Comparison of ENCODE assay signal across 8 mouse cellular contexts in genomic region chr13:93499973-93500633, GRCm38 (mm10). TPM values are rescaled to one million over a fixed set of nuclear protein-coding genes. Genes with fewer than 3 reads are reported as not detected.
A peak's percentile ranks its signal among the peaks of the same experiment; 100 is the strongest.
DNase-seq lines count a peak whose midpoint lies in the region; ATAC-seq and TF ChIP-seq lines count a peak whose summit lies in the region.

No protein-coding gene starts in this region.

- peaks cover 5% of the 10 kb centered on the region; the same call in 1 of the 2 replicates for H3K4me1 ChIP-seq in forebrain, embryonic 11.5 days (replicated peaks; ENCODE audit: control insufficient read depth, insufficient read depth, low read length)
- H3K4me1 ChIP-seq in liver, embryonic 14.5 days (replicated peaks; ENCODE audit: control insufficient read depth in 2 of 2, insufficient read depth in 2 of 2, low read length in 1 of 2), result peaks cover 9 to 12% of the 10 kb centered on the region in 2 experiments

- peak overlapping the region; percentile 72 for H3K4me2 ChIP-seq in forebrain, embryonic 11.5 days (ENCODE audit: low read depth, low read length, severe bottlenecking)
- H3K4me2 ChIP-seq in liver, embryonic 14.5 days (ENCODE audit: low read depth), result peak overlapping the region; percentile 92

- no peaks in the 10 kb centered on the region for H3K36me3 ChIP-seq in forebrain, embryonic 11.5 days (ENCODE audit: control insufficient read depth, insufficient read depth, low read length)
- no peaks in the 10 kb centered on the region for H3K36me3 ChIP-seq in liver, embryonic 14.5 days (replicated peaks; ENCODE audit: control insufficient read depth, insufficient read depth, low read depth)

- no peaks in the 10 kb centered on the region for H3K9me3 ChIP-seq in forebrain, embryonic 11.5 days (ENCODE audit: control insufficient read depth, low read length)
- no peaks in the 10 kb centered on the region for H3K9me3 ChIP-seq in liver, embryonic 14.5 days (ENCODE audit: control insufficient read depth, low read length)

- peak overlapping the region; percentile 97 for H3K27ac ChIP-seq in gastrocnemius, adult 2 months
- H3K27ac ChIP-seq in forebrain, embryonic 11.5 days (ENCODE audit: low read depth, low read length), result peak overlapping the region; percentile 60; the same call in 1 of the 2 replicates
- peak overlapping the region; percentile 67 for H3K27ac ChIP-seq in liver, embryonic 14.5 days

- H3K27me3 ChIP-seq in forebrain, embryonic 11.5 days (ENCODE audit: control insufficient read depth, insufficient read depth, low read length), result no peaks in the 10 kb centered on the region
- no peaks in the 10 kb centered on the region for H3K27me3 ChIP-seq in liver, embryonic 14.5 days (ENCODE audit: control insufficient read depth, insufficient read depth, low read length)

- peak overlapping the region; percentile 85 for H3K4me3 ChIP-seq in gastrocnemius, adult 2 months
- peak overlapping the region; percentile 88 for H3K4me3 ChIP-seq in forebrain, embryonic 11.5 days (ENCODE audit: low read depth, low read length)
- peak overlapping the region; percentile 88 to 93 for H3K4me3 ChIP-seq in liver, embryonic 14.5 days (ENCODE audit: insufficient read depth in 1 of 2, low read depth in 2 of 2, low read length in 2 of 2)

- WGBS in forebrain, embryonic 11.5 days, result 13% methylated on average over 12 of the region's 12 CpGs
- WGBS in liver, embryonic 14.5 days (ENCODE audit: insufficient replicate concordance), result 9% methylated on average over 12 of the region's 12 CpGs

- intact Hi-C loops in gastrocnemius, adult 2 months (cut with DNase I), result loop anchor here (1.0 to 10.0 kb wide), 5 partner anchors 38 to 355 kb away; partner anchors contain the start of gene Cmya5

- TF ChIP-seq EP300 in liver, embryonic 14.5 days (IDR thresholded peaks at IDR 0.05; ENCODE audit: low read depth), result no peak

- no peak for TF ChIP-seq CTCF in gastrocnemius, adult 2 months (IDR thresholded peaks at IDR 0.05)
- TF ChIP-seq CTCF in liver, embryonic 14.5 days (IDR thresholded peaks at IDR 0.05; ENCODE audit: low read depth), result no peak

- ATAC-seq in forebrain, embryonic 11.5 days (replicated peaks; ENCODE audit: low FRiP score), result no peak; the same call in 1 of the 2 replicates
- ATAC-seq in liver, embryonic 14.5 days (ENCODE audit: insufficient read depth), result no peak
- no peak for ATAC-seq in CD4-positive, CD25-positive, alpha-beta regulatory T cell, adult 4 months

- peak overlapping the region; percentile 67 for H3K9ac ChIP-seq in forebrain, embryonic 11.5 days (ENCODE audit: low read length)
- H3K9ac ChIP-seq in liver, embryonic 14.5 days (replicated peaks), result peak overlapping the region; percentile 73

- no peak for DNase-seq in gastrocnemius, adult 2 months
- no peak for DNase-seq in gastrocnemius, postnatal 10 days
- DNase-seq in 416B (ENCODE audit: low read depth), result peak; percentile 13
- no peak for DNase-seq in forebrain, embryonic 11.5 days (ENCODE audit: low spot score)
- DNase-seq in liver, embryonic 14.5 days (ENCODE audit: low read depth in 3 of 3, low spot score in 3 of 3), result peak in 1 of 3 experiments; percentile 24
- no peak for DNase-seq in adrenal gland, adult 8-10 months
- DNase-seq in right cerebral cortex, postnatal 36 days (ENCODE audit: low spot score in 2 of 2), result no peak

RNA-seq across cellular contexts. Expression of gene Jmy, which starts 0.5 kb away (rescaled TPM):
- total RNA-seq in gastrocnemius, adult 2 months (2021), result 10 to 100 TPM; 32.8 to 33.8 TPM
- 10 to 100 TPM; 20.9 to 22.9 TPM for total RNA-seq in gastrocnemius, postnatal 10 days (2021)
- polyA plus RNA-seq in forebrain, embryonic 11.5 days (2014; fragmentation: Nextera tagmentation; extraction: Ambion mirVana), result 3.8 and 3.9 TPM in 2 replicates
- polyA plus RNA-seq in liver, embryonic 14.5 days (2012; rRNA removed), result 1.9 and 2.8 TPM in 2 replicates
- polyA plus RNA-seq in liver, embryonic 14.5 days (2014; fragmentation: Nextera tagmentation; extraction: Ambion mirVana), result 2.3 TPM in 2 replicates
- total RNA-seq in adrenal gland, adult 8-10 months (2022), result 10 to 100 TPM; 49.5 to 64.5 (median 54.5) TPM
- 1 to 10 TPM; 1.4 to 2.7 TPM for polyA plus RNA-seq in CD4-positive, CD25-positive, alpha-beta regulatory T cell, adult 4 months (2017; shearing (Covaris generic))
